Comparison of ENCODE assay signal across 34 mouse cellular contexts in genomic region chr19:57172321-57172720, GRCm38 (mm10).
"Had no signal": no experiment of that assay in that cellular context is flagged by ENCODE, and none has a peak within 500 bp of the region (broad histone marks: within the 10 kb centered on the region; RNA-seq: fewer than 3 reads in every experiment).

No protein-coding gene starts in this region.

- H3K36me3 ChIP-seq: hindbrain, embryonic 10.5 days; hindbrain, embryonic 12.5 days; hindbrain, embryonic 15.5 days; intestine, embryonic 15.5 days; kidney, embryonic 15.5 days had no signal

- H3K27me3 ChIP-seq: heart, embryonic 13.5 days; heart, embryonic 15.5 days; hindbrain, embryonic 12.5 days; hindbrain, embryonic 13.5 days; hindbrain, embryonic 15.5 days; intestine, embryonic 15.5 days; kidney, embryonic 15.5 days had no signal

- H3K4me3 ChIP-seq: heart, embryonic 13.5 days; heart, embryonic 15.5 days; hindbrain, embryonic 10.5 days; hindbrain, embryonic 12.5 days; hindbrain, embryonic 13.5 days; hindbrain, embryonic 15.5 days; intestine, embryonic 15.5 days; kidney, embryonic 15.5 days; layer of hippocampus, adult 2 months; left cerebral cortex, adult 2 months had no signal

- DNase-seq: heart, postnatal 10 days; heart, postnatal 14 days; heart, postnatal 36 days; heart, postnatal 4 days; kidney, adult 11 months; kidney, adult 18-20 months; kidney, adult 2 months; kidney, adult 8-10 months; kidney, adult 9 months; kidney, postnatal 10 days; kidney, postnatal 14 days; kidney, postnatal 25 days; kidney, postnatal 36 days; kidney, postnatal 4 days; layer of hippocampus, adult 9-11 months; layer of hippocampus, postnatal 36 days had no signal

- ATAC-seq: hindbrain, embryonic 16.5 days; hindbrain, postnatal 0 days; inflammation-experienced regulatory T-cells, adult 6 months; intestine, embryonic 15.5 days; intestine, embryonic 16.5 days; intestine, postnatal 0 days had no signal

- H3K9me3 ChIP-seq: heart, embryonic 13.5 days; heart, embryonic 15.5 days; hindbrain, embryonic 10.5 days; hindbrain, embryonic 12.5 days; hindbrain, embryonic 13.5 days; hindbrain, embryonic 15.5 days; intestine, embryonic 15.5 days; kidney, embryonic 15.5 days had no signal

- H3K9ac ChIP-seq: heart, embryonic 13.5 days; heart, embryonic 15.5 days; hindbrain, embryonic 12.5 days; hindbrain, embryonic 13.5 days; hindbrain, embryonic 14.5 days; hindbrain, embryonic 15.5 days; intestine, embryonic 15.5 days; kidney, embryonic 15.5 days had no signal

- H3K27ac ChIP-seq: heart, embryonic 13.5 days; heart, embryonic 15.5 days; hindbrain, embryonic 10.5 days; hindbrain, embryonic 12.5 days; hindbrain, embryonic 13.5 days; hindbrain, embryonic 14.5 days; hindbrain, embryonic 15.5 days; hindbrain, postnatal 0 days; intestine, embryonic 15.5 days; kidney, embryonic 15.5 days; kidney, postnatal 0 days; layer of hippocampus, adult 2 months; left cerebral cortex, adult 2 months had no signal

- H3K4me2 ChIP-seq: heart, embryonic 11.5 days; heart, embryonic 13.5 days; heart, embryonic 15.5 days; hindbrain, embryonic 12.5 days; hindbrain, embryonic 13.5 days; hindbrain, embryonic 14.5 days; hindbrain, embryonic 15.5 days; intestine, embryonic 15.5 days; kidney, embryonic 15.5 days had no signal

- H3K4me1 ChIP-seq: hindbrain, embryonic 12.5 days; hindbrain, embryonic 13.5 days; hindbrain, embryonic 15.5 days; intestine, embryonic 15.5 days had no signal
